Mouse (Mus musculus): Measurements from ENCODE around the gene Rbfox3. TPM values are rescaled to one million over a fixed set of nuclear protein-coding genes. Genes with fewer than 3 reads are reported as not detected.

Gene Rbfox3
- polyA plus RNA-seq, 1 experiment = not detected

DNA sequence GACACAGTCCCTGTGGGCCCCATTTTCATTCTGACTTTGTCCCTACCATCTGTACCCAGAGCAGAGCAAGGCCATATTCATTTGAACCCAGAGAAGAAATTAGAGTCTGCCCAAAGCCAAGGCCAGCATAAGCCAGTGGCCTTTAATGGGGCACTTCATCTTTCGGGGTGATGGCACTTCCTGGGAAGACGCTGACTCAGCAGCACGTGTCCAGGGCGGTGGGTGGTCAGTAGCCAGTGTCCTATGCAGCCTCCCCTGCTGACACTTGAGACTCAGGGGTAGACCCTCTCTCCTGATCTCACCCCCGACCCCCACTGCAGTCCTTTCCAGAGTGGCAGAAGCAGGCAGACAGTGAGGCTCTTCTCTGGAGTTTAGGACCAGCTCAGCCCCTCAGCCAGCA, 283.9 kb downstream of the Rbfox3 start:
- no peak for TF ChIP-seq GATA1 (IDR thresholded peaks at IDR 0.05; ENCODE audit: low read length)

DNA sequence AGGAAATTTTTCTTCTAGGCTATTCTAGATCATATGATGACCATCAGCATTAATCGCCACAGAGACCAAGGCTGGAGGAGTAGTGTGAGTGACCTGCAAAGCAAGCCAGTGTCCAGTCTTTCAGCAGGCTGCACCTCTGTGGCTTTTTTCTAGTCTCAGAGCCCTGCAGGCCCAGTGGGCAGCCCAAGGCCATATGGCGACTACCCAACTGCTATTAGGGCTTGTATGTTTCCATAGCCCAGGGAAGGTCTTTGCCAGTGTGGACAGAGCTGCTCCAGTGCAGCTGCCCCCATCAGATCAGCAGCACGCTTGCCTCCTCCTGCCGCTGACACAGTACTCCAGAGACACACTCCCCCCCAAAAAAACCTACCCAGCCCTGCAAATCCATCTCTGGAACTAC, 290.5 kb downstream of the Rbfox3 start:
- no peak for TF ChIP-seq GATA1 (IDR thresholded peaks at IDR 0.05; ENCODE audit: low read length)

DNA sequence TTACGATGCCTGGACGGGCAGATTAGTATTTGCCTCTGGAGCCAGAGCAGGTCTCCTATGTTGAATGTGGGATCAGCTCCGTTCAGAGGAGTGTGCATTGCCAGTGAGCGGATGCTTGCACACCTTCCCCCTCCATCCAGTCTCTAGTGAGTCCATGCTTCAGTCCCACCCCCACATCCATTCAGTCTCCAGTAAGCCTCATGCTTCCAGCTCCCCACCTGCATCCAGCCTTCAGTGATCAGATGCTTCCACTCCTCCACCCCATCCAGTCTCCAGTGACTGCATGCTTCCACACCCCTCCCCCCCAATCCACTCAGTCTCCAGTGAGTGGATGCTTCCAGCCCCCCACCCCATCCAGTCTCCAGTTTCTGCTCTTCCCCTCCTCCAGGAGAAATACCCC, 297.3 kb downstream of the Rbfox3 start:
- no peak for TF ChIP-seq GATA1 (IDR thresholded peaks at IDR 0.05; ENCODE audit: low read length)

DNA sequence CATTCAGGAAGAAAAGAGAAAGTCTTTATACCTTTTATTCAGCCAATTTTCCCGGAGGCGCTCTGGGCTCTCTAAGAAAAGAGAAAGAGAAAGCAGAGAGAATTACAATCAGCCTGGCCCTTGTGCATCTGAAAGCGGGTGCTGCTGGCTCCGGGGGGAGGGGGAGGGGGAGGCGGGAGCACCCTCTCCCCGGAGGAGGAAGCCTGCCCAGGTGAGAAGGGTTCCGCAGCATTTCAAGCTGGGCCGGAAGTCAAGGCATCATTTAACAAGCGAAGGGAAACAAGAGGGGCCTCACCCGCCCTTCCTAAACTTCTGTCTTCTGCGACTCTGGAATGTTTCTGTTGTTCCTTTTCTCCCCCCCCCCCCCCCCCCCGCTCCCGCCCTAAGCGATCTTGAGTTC, 301.3 kb downstream of the Rbfox3 start:
- TF ChIP-seq GATA1 (IDR thresholded peaks at IDR 0.05; ENCODE audit: low read length) = no peak

DNA sequence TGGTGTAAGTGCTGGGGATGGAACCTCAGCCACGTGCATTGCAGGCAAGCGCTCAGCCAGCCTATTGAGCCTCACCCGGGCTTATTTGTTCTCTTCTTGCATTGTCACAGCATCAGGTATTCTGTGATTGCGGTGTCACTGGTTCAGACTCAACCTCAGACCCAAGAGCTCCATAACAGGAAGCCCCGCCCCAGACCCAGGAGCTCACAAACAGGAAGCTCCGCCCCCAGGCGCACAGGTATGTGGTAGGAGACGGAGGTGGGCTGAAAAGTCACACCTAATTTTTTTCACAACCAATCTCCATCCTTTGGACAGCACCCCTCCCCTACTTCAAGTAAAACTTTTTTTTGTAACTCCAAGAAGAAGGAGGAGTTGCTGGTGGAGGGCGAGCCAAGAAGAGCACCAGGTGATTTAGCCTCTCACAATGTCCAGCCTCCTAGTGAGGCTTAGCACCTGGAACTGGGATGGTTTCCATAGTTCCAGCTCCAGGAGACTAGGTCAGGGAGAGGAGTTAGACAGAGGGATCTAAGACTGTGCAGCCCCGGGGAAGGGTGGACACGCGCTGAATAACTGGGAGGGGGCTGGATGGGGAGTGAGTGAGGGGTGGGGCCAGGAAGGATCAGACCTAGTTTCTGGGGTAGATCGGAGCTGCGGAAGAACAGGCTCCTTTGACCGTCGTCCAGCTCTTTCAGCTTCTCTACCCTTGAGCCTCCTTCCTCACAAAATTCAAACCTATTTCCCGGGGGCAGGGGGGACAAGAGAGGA, 302.0 kb downstream of the Rbfox3 start:
- TF ChIP-seq GATA1 (IDR thresholded peaks at IDR 0.05; ENCODE audit: low read length) = no peak

DNA sequence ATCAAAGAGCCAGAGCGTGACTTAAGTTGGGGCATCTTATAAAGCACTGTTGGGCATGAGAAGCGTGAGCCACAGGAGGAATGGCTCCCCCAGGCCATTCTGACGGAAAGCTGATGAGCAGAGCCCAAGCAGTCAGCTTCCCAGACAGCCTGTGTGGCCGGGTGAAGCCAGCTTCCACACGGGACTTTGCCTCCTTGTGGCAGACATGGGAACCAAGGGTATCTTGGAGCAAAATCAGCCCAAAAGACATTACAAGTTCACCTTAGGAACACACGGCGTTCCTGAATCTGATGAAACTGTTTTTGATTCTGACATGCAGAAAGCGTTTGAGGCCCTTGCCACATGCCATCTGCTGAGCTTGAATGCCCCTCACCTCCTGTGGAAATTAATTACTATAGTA, 303.5 kb downstream of the Rbfox3 start:
- no peak for TF ChIP-seq GATA1 (IDR thresholded peaks at IDR 0.05; ENCODE audit: low read length)

DNA sequence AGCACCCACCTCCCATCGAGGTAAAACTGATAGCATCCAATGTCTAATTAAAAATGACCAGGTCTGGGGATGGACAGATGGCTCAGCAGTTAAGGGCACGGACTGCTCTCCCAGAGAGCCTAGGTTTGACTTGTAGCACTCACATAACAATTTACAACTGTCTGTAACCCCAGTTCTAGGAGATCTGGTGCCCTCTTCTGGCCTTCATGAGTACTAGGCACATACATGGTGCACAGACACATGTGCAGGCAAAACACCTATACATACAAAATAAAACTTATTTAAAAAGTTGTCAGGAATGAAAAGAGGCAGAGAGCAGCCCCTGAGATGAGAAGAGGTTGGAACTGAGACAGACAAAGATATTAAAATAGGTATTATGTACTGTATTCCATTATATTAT, 305.8 kb downstream of the Rbfox3 start:
- TF ChIP-seq GATA1 (IDR thresholded peaks at IDR 0.05; ENCODE audit: low read length) = no peak

DNA sequence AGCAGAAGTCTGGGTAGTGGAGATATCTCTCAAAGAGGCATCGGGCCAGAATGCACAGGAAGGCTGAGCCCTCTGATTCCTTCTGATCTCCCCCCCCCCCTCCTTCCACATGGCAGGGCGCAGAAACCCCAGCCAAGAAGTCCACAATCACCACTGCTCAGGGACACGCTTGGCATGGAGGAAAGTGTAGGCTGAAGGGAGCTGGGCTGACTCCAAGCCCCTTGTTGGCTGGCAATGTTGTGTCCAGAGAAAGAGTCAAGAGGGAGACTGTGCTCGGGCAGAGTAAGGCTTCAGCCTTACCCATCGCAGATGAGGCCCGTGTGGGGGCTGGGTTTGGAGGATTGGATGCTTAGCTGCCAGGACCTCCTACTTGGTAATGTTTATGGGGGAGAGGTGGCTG, 307.2 kb downstream of the Rbfox3 start:
- TF ChIP-seq GATA1 (IDR thresholded peaks at IDR 0.05; ENCODE audit: low read length) = no peak

DNA sequence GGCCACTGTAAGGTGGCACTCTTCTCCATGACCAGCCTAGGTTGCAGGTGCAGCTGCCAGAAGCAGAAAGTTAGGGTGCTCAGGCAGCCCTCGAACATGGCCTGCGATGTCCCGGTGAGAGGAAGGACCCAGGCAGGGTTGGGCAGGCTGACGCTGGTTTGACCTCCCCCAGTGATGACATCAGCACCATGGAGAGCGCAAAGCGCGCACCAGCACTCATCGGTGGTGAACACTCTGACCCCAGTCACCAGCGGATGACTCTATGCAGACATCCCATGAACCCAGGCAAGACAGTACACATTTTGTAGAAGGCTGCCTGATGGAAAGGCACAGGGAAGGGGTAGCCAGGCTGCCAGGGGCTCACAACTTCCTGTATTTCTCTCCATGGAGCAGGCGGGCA, 308.3 kb downstream of the Rbfox3 start:
- TF ChIP-seq GATA1 (IDR thresholded peaks at IDR 0.05; ENCODE audit: low read length) = no peak

DNA sequence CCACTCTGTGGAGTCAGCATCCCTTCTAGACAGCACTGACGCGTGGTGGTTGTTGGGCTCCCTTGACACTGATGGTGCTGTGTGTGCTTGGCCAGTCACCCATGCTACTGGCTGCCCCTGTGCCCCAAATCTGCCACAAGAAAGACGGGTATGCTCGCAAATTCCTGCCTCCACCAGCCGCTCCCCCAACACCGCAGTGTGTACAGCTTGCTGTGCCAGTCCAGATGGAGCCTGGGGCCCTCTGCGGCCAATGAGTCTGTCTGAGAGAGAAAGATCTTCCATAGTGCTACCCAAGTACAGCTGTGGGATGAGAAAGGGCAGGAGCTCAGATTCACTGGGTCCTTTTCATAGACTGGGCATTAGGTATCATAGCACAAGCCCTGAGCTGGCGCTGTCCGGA, 309.9 kb downstream of the Rbfox3 start:
- TF ChIP-seq GATA1 (IDR thresholded peaks at IDR 0.05; ENCODE audit: low read length) = no peak

DNA sequence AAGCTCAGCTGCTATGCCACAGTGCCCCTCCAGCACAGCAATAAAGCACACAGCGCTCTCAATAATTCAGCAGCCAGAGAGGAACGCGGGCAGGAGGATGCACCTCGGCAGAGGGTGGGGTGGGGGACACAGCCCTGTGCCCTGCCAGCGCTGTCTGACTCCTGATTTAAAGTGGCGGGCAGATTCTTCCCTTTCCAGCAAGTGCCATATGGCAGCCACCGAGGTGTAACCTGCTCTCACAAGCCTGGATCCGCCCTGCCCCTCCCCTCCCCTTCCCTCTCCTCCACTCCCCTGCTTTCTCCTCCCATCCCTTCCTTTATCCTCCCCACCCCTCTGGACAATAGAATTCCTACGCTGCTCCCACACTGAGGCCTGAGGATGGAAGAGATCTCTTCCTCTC, 311.2 kb downstream of the Rbfox3 start:
- no peak for TF ChIP-seq GATA1 (IDR thresholded peaks at IDR 0.05; ENCODE audit: low read length)

DNA sequence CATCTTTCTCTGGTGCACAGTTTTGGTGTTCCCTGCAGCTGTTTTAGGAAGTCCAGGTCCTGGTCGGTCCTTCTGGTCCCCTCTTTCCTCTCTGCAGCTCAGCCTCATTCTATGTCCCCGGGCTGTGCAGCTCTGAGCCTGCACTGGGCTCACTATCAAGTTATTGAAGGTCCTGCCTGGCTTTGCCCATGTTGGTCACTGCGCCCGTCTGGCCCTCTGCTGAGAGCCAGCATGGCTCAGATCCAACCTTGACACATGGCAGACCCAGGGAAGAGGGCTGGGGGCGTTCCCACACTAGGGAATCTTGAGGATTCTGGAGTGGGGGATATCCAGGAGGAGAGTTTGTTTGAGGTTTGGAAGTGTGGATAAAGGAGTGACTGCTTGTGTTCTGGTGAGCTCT, 312.7 kb downstream of the Rbfox3 start:
- TF ChIP-seq GATA1 (IDR thresholded peaks at IDR 0.05; ENCODE audit: low read length) = no peak

DNA sequence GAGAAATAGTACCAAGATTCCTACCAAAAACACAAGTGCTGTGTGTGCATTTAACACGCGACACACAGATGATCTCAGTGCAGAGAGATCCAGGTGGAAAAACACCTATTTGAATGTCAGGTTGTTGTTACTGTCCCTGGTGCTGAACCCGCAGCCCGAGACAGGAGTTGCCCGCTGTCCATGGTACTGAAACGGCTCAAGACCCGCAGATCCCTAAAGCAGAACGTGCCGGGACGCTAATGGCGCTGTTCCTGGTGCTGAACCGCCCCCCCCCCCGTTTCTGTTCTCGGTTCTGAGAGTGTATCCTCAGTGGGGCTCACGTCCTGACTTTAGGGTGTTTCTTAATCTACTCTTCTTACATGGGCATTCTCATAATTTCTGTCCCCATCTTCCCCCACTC, 326.6 kb downstream of the Rbfox3 start:
- no peak for TF ChIP-seq GATA1 (IDR thresholded peaks at IDR 0.05; ENCODE audit: low read length)

DNA sequence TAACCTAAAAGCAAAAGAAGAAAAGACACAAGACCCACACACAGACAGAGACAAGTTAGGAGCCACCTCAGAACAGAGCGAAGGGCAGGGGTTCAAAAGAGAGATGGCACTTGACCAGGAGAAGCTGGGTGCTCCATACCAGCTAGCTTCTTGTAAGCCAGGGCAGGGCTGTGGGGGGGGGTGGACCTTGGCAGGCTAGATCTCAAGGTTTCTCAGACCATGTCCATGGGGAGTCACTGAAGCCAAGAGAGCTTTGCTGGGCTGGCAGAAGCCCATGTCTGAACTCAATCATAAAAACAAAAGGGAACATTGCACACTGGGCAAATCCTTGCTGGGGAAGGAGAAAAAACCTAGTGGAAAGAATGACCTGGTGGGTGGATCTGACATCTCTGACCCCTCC, 327.4 kb downstream of the Rbfox3 start:
- no peak for TF ChIP-seq GATA1 (IDR thresholded peaks at IDR 0.05; ENCODE audit: low read length)

DNA sequence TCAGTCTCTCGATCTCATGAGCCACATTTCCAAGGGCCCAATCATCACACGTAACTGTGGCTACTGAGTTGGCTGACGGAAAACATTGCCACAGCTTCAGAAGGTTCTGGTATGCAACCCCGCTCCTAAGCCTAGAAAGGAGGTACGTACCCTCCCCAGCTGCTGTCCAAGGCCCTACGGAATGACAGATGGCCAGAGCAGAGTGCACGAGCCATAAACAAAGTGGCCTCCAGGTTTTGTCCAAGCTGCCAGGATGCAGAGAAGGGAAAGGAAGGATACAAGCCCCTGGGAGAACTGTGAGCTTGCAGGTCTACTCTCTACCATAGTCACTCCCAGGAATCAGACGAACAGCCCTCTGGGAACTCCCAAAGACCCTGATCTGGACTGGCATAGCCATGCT, 327.8 kb downstream of the Rbfox3 start:
- no peak for TF ChIP-seq GATA1 (IDR thresholded peaks at IDR 0.05; ENCODE audit: low read length)

DNA sequence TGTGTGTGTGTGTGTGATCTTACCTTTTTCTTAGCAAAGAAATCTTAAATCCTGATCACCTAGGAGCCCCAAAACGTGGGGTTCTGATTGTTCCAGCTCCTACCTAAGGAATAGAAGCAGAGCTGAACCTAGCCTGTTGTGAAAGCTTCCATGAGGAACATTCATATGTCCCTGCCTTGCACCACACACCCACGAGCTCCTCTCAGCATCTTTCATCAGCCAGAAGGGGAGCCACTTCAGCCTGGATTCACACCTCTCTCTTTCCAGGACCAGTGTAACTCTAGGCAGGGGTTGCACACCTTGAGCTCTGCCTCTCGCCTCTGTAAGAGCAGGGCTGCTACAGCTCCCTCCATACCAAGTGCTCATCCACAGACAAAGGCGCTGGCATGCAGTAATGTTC, 330.4 kb downstream of the Rbfox3 start:
- no peak for TF ChIP-seq GATA1 (IDR thresholded peaks at IDR 0.05; ENCODE audit: low read length)

DNA sequence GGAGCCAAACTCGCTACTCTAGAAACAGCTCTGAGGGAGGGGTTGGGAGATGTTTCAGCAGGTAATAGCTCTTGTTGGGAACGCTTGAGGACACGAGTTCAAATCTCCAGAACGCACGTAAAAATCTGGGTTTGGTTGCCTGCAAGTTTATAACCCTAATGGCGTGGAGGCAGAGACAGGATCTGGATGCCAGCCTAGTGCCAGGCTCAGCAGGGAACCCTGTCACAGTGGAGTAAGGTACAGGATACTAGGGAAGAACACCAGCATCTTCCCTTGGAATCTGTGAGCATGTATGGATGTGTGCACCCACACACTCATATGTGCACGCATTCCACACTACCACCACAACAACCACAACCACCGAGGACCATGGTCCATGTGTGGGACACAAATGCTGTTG, 331.8 kb downstream of the Rbfox3 start:
- no peak for TF ChIP-seq GATA1 (IDR thresholded peaks at IDR 0.05; ENCODE audit: low read length)

DNA sequence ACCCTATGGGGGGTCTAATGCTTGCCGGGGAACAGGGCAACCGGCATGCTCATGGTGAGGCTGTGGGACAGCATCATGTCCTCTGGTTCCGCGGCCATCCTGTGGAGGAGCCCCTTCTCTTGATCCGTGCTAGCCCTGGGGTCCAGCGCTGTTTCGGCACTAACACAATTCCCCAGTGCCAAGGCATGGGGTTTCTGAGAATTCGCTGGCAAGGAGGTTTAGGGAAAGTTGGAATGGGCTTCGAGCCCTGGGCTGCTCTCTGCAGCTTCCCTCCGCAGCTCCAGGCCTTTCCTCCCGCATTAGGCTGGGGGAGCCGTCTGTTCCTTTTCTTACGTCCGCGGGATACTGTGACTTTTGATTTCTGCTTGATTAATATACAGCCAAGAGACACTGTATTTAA, 334.1 kb downstream of the Rbfox3 start:
- TF ChIP-seq GATA1 (IDR thresholded peaks at IDR 0.05; ENCODE audit: low read length) = no peak

Measured in G1E-ER4 (cell line).